Mouse (Mus musculus): ENCODE results near the gene Tdpoz3.
"Not testable (repeated sequence)": the region's sequence is repeated elsewhere in the genome, so short reads cannot be mapped to it uniquely, and the experiment has no call there.

The Tdpoz3 gene

DNA sequence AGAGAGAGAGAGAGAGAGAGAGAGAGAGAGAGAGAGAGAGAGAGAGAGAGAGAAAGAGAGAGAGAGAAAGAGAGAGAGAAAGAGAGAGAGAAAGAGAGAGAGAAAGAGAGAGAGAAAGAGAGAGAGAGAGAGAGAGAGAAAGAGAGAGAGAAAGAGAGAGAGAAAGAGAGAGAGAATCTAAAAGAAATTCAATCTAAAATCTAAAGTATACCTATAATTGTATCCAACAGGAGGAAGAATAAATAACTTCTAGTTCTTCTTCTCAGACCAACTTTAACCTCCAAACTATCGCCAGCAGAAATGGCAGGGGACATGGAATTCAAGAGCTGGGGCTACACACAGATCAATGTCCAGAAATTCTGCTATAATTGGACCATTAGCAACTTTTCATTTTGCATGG is at the start of gene Tdpoz3:
TSS of gene Tdpoz3 (plus strand) at position 301 of the 400 bp plus-strand sequence.
- not testable (repeated sequence) for DNase-seq (ENCODE audit: low spot score)

DNA sequence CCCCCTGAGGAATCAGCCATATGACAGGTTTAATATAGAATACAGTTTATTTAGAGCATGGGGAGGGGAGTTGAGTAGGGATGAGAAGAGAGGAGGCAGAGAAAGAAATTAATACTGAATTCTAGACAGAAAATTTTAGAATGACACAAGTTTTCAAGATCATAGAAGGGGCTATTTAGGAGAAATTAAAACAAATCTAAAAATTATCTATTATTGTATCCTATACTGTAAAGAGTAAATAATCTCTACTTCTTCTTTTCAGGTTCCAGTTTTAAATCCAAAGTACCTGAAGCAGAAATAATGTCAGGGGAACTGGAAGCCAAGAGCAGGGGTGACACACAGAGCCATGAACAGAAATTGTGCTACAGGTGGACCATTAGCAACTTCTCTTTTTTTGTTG is 29.7 kb upstream of the Tdpoz3 start, which contains the start of gene Tdpoz4:
TSS of gene Tdpoz4 (plus strand) at position 301 of the 400 bp plus-strand sequence.
- not testable (repeated sequence) for DNase-seq (ENCODE audit: low spot score)

DNA sequence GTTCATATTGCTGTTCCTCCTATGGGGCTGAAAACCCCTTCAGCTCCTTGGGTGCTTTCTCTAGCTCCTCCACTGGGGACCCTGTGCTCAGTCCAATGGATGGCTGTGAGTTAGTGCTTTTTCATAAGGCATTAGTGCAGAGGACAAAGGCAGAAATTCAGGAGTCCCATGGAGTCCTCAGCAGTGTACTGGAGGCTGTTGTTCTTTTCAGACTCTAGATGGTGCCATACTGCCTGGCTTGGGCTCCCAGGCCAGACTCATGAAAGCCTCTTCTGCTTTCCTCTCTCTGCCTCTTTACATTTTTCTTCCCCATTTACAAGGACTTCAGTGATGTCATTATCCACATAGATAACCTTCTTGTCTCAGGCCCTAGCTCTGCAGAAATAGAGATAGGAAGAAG is 12.5 kb upstream of the Tdpoz3 start:
- not testable (repeated sequence) for DNase-seq (ENCODE audit: low spot score)

DNA sequence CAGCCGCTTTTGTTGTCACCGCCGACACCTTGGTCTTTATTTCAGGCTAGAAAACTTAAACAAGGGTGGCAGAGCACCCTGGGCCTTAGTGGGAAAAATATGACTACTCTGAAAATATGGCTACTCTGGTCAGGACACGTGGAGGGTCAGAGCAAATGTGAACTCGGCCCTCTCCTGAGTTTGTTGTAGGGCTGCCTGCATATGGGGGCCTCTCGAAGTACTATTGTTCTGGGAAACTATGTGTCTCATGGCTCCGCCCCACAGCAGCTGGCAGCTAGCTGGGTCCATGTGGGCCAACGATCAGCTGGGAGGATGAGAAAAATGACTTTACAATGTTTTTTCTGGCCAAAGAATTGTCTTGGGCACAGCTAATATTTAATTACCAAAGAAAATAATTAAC is 33.1 kb downstream of the Tdpoz3 start:
- not testable (repeated sequence) for DNase-seq (ENCODE audit: low spot score)

DNA sequence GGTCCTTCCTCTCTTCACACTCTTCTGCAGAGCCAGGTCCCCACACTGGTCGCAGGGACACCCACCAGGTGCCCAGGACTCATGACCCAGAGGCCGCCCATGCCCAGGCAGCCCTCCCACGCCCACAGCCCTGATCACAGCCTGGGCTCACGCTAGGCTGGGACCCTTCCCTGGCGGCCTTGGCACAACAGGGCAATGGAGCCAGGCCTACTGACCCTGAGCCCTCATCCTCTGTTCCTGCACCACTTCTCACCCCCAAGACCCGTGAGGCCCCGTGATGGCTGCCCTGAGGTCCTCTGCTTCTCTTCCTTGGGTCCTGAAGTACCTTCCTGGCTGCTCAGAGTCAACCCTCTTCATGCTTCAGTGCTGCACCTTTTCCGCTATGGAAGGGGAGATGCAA is 44.8 kb downstream of the Tdpoz3 start:
- not testable (repeated sequence) for DNase-seq (ENCODE audit: low spot score)
